Mouse (Mus musculus) heart, embryonic 16.5 days (tissue): ENCODE measurements around the gene Tedc2. TPM values are rescaled to one million over a fixed set of nuclear protein-coding genes. Genes with fewer than 3 reads are reported as not detected.

ENCODE experiments used
- ATAC-seq: fragments of 200-750 bp; cut with Nextera tagmentation; replicated peaks from 2 replicates; pipeline ENCODE4 v1.8.0; 2017; ENCODE audit warnings: moderate number of reproducible peaks; ENCODE audit not compliant: insufficient read depth, low FRiP score; ENCODE audit errors: extremely low read depth
- H3K27ac ChIP-seq: fragments of 300-500 bp; sonication (generic); 2 replicates; pipeline ENCODE4 v1.5.1; 2014; ENCODE audit warnings: mild to moderate bottlenecking, low read length, control low read depth, moderate library complexity
- H3K27me3 ChIP-seq: fragments of 300-500 bp; sonication (generic); 2 replicates; pipeline ENCODE4 v1.6.1; 2014; ENCODE audit warnings: low read length, mixed read lengths; ENCODE audit not compliant: control insufficient read depth, insufficient read depth
- H3K36me3 ChIP-seq: fragments of 300-500 bp; sonication (generic); 2 replicates; pipeline ENCODE4 v1.6.1; 2014; ENCODE audit not compliant: control insufficient read depth, insufficient read depth
- H3K4me1 ChIP-seq: fragments of 300-500 bp; sonication (generic); 2 replicates; pipeline ENCODE4 v1.6.1; 2014; ENCODE audit warnings: low read length, mixed read lengths; ENCODE audit not compliant: control insufficient read depth, insufficient read depth
- H3K4me2 ChIP-seq: fragments of 300-500 bp; sonication (generic); 2 replicates; pipeline ENCODE4 v1.6.1; 2014; ENCODE audit warnings: low read depth, mild to moderate bottlenecking, control low read depth, low read length
- H3K4me3 ChIP-seq: fragments of 300-500 bp; sonication (generic); 2 replicates; pipeline ENCODE4 v1.5.1; 2014; ENCODE audit warnings: mild to moderate bottlenecking, control low read depth, low read length
- H3K9ac ChIP-seq: fragments of 300-500 bp; sonication (generic); 2 replicates; pipeline ENCODE4 v1.6.1; 2014; ENCODE audit warnings: low read length, control low read depth
- H3K9me3 ChIP-seq: fragments of 300-500 bp; sonication (generic); replicated peaks from 2 replicates; pipeline ENCODE4 v1.6.1; 2016; ENCODE audit warnings: low read length; ENCODE audit not compliant: control insufficient read depth
- WGBS: fragments of 180-500 bp; shearing (Covaris S2); extraction: QIAGEN DNeasy Blood & Tissue Kit; methylation state at CpG from one replicate; pipeline ENCODE4 v1.1.7; 2014; 5-methylcytosine and 5-hydroxymethylcytosine counted together
- polyA plus RNA-seq: library from polyadenylated mRNA; unstranded; fragments of >200 nt; fragmentation: Nextera tagmentation; extraction: Ambion mirVana; gene quantifications from 2 replicates; pipeline ENCODE4 v1.2.1, GENCODE M21; 2015

Gene Tedc2
- polyA plus RNA-seq, 1 experiment from 2014 or later, result 4.2 TPM

- H3K4me1 ChIP-seq, result peaks cover 51% of the 10 kb centered on the region
Observed at GRCm38 (mm10) chr17:24209043-24209915, 11.4 kb downstream of the Tedc2 start, which contains the start of gene Ntn3. Gene Ntn3, minus strand, starts transcription at chr17:24209531.

GRCm38 (mm10) chr17:24208641-24209042 is 12.0 kb downstream of the Tedc2 start:
- no peaks in the 10 kb centered on the region for H3K36me3 ChIP-seq
- peak overlapping the region; percentile 57 for H3K27ac ChIP-seq
- peak overlapping the region; percentile 96 for H3K4me2 ChIP-seq
- H3K4me1 ChIP-seq, result peaks cover 54% of the 10 kb centered on the region
- H3K9me3 ChIP-seq, result no peaks in the 10 kb centered on the region
- peak overlapping the region; percentile 57 for H3K4me3 ChIP-seq
- peaks cover 42% of the 10 kb centered on the region for H3K27me3 ChIP-seq
- WGBS, result 4% methylated on average over 29 of the region's 29 CpGs
- peak overlapping the region; percentile 83 for H3K9ac ChIP-seq
- 0 out of 2 replicates have a peak, but pooled peaks have one; percentile 2 for ATAC-seq

More at GRCm38 (mm10) chr17:24209043-24209915, 11.4 kb downstream of the Tedc2 start, which contains the start of gene Ntn3:
- no peaks in the 10 kb centered on the region for H3K9me3 ChIP-seq
- peak within 1 kb of the TSS; percentile 57 for H3K4me3 ChIP-seq
- ATAC-seq, result peak; percentile 14; the same call in 1 of the 2 replicates
- 3% methylated on average over 41 of the region's 43 CpGs for WGBS
- peaks cover 42% of the 10 kb centered on the region for H3K27me3 ChIP-seq
- peak within 1 kb of the TSS; percentile 57 for H3K27ac ChIP-seq
- H3K36me3 ChIP-seq, result no peaks in the 10 kb centered on the region
- H3K9ac ChIP-seq, result peak within 1 kb of the TSS; percentile 83
- H3K4me2 ChIP-seq, result peak within 1 kb of the TSS; percentile 96

- H3K4me3 ChIP-seq, result peak overlapping the region; percentile 57
- H3K27ac ChIP-seq, result no peak overlapping the region
- no peak for ATAC-seq
- H3K36me3 ChIP-seq, result no peaks in the 10 kb centered on the region
- no peaks in the 10 kb centered on the region for H3K9me3 ChIP-seq
- H3K9ac ChIP-seq, result peak overlapping the region; percentile 83
- H3K4me1 ChIP-seq, result peaks cover 59% of the 10 kb centered on the region
- 77% methylated on average over 34 of the region's 34 CpGs for WGBS
- peaks cover 42% of the 10 kb centered on the region for H3K27me3 ChIP-seq
- H3K4me2 ChIP-seq, result peak overlapping the region; percentile 96
Observed at GRCm38 (mm10) chr17:24207768-24208640, 12.6 kb downstream of the Tedc2 start.

DNA sequence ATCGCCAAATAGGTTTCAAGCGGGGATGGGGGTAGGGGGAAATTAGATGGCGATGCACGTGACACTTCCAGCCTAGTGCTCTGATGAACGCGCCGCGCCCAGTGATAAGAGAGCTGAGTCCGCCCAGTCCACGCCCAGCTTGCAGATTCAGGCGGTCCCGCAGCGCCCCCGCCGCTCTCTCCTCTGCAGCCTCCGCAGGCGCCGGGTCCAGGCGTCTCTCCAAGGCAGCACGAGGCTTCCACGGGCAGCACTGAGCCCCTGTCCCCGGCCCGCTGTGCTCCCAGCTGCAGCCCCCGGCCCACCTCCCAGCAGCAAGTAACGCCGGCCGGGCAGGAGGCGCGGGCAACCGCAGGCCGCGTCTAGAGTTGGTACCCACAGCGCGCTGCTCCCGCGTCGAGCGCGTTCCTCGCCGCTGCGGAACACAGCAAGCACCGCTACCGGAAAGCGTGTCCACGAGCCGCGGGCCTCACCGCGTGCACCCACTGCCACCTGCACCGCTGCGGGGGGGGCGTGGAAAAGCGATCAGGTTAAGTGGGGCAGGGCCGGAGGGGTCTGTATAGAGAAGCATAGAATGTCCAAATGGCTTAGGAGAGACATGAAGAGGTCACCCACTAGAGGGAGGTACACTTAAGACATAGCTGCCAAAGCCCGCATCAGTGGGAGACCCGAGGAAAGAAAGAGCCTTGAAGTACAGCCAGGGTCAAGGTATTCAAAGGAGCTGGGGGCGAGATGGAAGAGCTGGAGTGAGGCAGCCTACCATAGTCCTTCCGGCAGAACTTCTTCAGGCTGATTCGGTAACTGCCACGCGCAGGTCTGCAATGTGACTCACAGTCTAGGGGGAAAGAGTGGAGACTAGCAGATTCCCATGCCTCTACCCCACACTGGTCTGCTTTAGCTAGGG is 13.9 kb downstream of the Tedc2 start:
- H3K27me3 ChIP-seq, result peaks cover 37% of the 10 kb centered on the region
- H3K4me2 ChIP-seq, result peak overlapping the region; percentile 92
- peak overlapping the region; percentile 66 for H3K4me3 ChIP-seq
- peaks cover 55% of the 10 kb centered on the region for H3K4me1 ChIP-seq
- H3K27ac ChIP-seq, result no peak overlapping the region
- peak overlapping the region; percentile 83 for H3K9ac ChIP-seq
- no peak for ATAC-seq
- no peaks in the 10 kb centered on the region for H3K9me3 ChIP-seq
- H3K36me3 ChIP-seq, result no peaks in the 10 kb centered on the region
- 8% methylated on average over 61 of the region's 62 CpGs for WGBS

- peak overlapping the region; percentile 92 for H3K4me2 ChIP-seq
- H3K36me3 ChIP-seq, result no peaks in the 10 kb centered on the region
- peak overlapping the region; percentile 83 for H3K9ac ChIP-seq
- H3K27ac ChIP-seq, result 0 out of 2 replicates have a peak overlapping the region, but pooled peaks have one; percentile 34
- peak overlapping the region; percentile 66 for H3K4me3 ChIP-seq
- peaks cover 34% of the 10 kb centered on the region for H3K27me3 ChIP-seq
- ATAC-seq, result 0 out of 2 replicates have a peak, but pooled peaks have one; percentile 1
- H3K9me3 ChIP-seq, result no peaks in the 10 kb centered on the region
- peaks cover 48% of the 10 kb centered on the region for H3K4me1 ChIP-seq
- WGBS, result 6% methylated on average over 15 of the region's 15 CpGs
Observed at GRCm38 (mm10) chr17:24205908-24206361, 14.7 kb downstream of the Tedc2 start.

DNA sequence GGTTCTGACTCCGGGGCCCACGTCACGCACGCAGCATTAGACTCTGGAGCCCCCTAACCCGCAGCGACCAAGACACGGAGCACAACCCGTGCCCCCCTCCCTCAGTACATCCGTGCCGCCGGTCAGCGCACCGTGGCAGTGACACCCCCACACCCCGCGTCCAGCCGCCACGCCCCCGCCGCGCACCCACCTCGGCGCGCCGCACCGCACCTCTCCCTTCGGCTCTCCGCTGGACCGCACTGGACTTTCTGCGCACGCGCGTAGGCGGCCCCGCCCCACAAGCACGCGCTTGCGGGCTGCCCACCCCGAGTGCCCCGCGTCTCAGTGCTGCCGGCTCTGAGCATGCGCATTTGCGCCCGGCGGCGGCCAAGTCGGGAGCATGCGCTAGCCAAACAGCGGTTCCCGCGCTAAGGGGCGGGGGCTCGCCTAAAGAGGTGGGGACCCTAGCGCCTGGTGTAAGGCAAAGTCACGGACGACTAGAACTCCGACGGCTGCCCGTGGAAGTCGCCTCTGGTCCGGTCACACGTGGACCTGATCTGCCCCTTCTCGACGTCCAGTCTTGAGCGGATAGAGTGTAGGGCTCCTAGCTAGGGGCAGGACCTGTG is 15.3 kb downstream of the Tedc2 start, which contains the start of gene Tbc1d24:
TSS of gene Tbc1d24 (minus strand) at position 279 of the 605 bp plus-strand sequence.
- H3K4me2 ChIP-seq, result peak within 1 kb of the TSS; percentile 92
- under 1% methylated on average over 61 of the region's 65 CpGs for WGBS
- peaks cover 48% of the 10 kb centered on the region for H3K4me1 ChIP-seq
- H3K9ac ChIP-seq, result peak within 1 kb of the TSS; percentile 83
- H3K4me3 ChIP-seq, result peak within 1 kb of the TSS; percentile 66
- H3K27ac ChIP-seq, result 0 out of 2 replicates have a peak within 1 kb of the TSS, but pooled peaks have one; percentile 34
- no peaks in the 10 kb centered on the region for H3K36me3 ChIP-seq
- peaks cover 29% of the 10 kb centered on the region for H3K27me3 ChIP-seq
- ATAC-seq, result peak; percentile 69
- H3K9me3 ChIP-seq, result no peaks in the 10 kb centered on the region

GRCm38 (mm10) chr17:24204846-24205245 is 15.8 kb downstream of the Tedc2 start:
- peaks cover 50% of the 10 kb centered on the region for H3K4me1 ChIP-seq
- ATAC-seq, result no peak
- H3K9ac ChIP-seq, result peak overlapping the region; percentile 83
- H3K9me3 ChIP-seq, result no peaks in the 10 kb centered on the region
- H3K27me3 ChIP-seq, result peaks cover 24% of the 10 kb centered on the region
- no peaks in the 10 kb centered on the region for H3K36me3 ChIP-seq
- peak overlapping the region; percentile 92 for H3K4me2 ChIP-seq
- H3K27ac ChIP-seq, result 0 out of 2 replicates have a peak overlapping the region, but pooled peaks have one; percentile 15
- peak overlapping the region; percentile 66 for H3K4me3 ChIP-seq
- WGBS, result 11% methylated on average over 7 of the region's 7 CpGs
